Mouse (Mus musculus) heart, postnatal 14 days (tissue): Measurements from ENCODE around the gene Gm11634. TPM values are rescaled to one million over a fixed set of nuclear protein-coding genes. Genes with fewer than 3 reads are reported as not detected.
"Not testable (repeated sequence)": the region's sequence is repeated elsewhere in the genome, so short reads cannot be mapped to it uniquely, and the experiment has no call there.

Source experiments
- DNase-seq, 2 experiments: peaks; one replicate each; pipeline ENCODE4 v3.0.0; 2021 to 2022
- intact Hi-C: fragments of 180-260 bp; cut with DNase I; formaldehyde crosslinking; loops from one replicate; pipeline ENCODE4 v1.15.1; 2025
- total RNA-seq, 2 experiments: library from RNA; stranded (reverse); gene quantifications; 2 replicates each; pipeline ENCODE4 v1.2.3; 2021

Gm11634 gene
- total RNA-seq, 2 experiments from 2014 or later: not detected

- intact Hi-C loops: no loop called here
- peak in 1 of 2 experiments; percentile 14 for DNase-seq
These were observed 18.8 kb upstream of the Gm11634 start for GRCm38 (mm10) chr11:101617849-101618248.

GRCm38 (mm10) chr11:101616948-101617767, 18.1 kb upstream of the Gm11634 start:
- intact Hi-C loops: no loop called here
- DNase-seq: no peak

DNA sequence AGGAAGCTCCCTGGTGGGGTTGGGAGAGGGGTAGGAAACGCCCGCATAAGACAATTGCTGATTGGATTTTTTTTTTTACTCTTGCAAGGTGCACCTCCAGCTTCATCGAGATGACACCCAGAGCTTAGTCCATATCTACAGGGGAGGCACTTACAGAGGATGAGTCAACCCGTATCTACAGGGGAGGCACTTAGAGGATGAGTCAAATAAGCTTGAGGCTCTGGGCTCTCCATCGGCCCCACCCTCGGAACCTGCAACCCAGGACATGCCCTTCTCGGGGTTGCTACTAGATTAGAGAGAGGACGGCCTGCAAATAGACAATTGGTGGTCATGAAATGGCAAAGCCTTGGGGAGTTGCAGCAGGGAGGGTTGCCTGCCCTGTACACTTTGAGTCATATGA, 17.0 kb upstream of the Gm11634 start:
- DNase-seq: no peak
- intact Hi-C loops: no loop called here

DNA sequence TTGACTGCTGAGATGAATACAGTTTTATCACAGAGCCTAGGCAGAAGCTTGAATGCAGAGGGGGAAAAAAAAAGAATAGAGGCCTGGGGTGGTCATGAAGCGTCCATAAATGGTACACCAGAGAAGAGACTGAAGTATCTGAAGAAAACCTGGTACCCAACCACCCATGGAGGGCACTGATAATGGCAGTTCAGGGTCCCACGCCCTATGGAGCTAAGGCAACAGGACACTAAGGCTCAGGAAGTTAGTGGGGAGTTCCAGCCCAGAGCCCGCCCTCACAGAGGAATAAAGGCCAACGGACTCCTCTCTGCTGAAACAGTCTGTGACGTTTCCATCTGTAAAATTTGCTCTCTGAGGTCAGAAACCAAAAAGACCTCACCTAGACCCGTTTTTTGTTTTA, 16.3 kb upstream of the Gm11634 start:
- intact Hi-C loops: no loop called here
- DNase-seq: no peak

- DNase-seq: no peak
- intact Hi-C loops: no loop called here
These were observed 15.1 kb upstream of the Gm11634 start for GRCm38 (mm10) chr11:101614116-101614515.

GRCm38 (mm10) chr11:101613596-101613995, 14.5 kb upstream of the Gm11634 start:
- DNase-seq: no peak
- intact Hi-C loops: no loop called here

DNA sequence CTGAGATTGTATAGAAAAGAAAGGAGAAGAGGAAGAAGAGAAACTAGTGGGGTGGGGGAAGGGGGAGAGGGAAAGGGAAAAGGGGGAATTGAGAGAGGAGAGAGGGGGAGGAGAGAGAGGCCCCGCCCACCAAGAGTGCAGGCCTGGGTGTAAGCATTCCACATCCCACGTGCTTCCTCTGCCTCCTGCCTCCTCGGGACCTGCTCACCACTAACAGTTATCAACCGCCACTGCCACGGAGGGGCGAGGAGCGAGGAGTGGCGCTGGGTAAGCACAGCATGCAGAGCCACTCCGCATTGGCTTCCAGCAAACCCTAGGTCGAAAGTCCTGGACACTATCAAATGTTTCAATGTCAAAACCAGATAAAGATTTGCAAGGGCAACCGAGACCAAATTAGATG, 11.4 kb upstream of the Gm11634 start:
- intact Hi-C loops: no loop called here
- DNase-seq: no peak

DNA sequence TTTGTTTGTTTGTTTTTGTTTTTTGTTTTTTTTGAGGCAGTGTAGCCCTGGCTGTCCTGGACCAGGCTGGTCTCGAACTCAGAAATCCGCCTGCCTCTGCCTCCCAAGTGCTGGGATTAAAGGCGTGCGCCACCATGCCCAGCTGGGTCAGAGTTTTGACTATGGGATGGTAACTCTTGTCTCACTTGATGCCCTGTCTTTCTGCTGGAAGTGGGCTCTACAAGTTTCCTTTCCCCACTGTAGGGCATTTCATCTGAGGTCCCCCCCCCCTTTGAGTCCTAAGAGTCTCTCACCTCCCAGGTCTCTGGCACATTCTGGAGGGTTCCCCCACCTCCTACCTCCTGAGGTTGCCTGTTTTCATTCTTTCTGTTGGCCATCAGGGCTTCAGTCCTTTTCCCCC, 8.1 kb upstream of the Gm11634 start:
- intact Hi-C loops, DNase-seq: not testable (repeated sequence)

- peak; percentile 69 to 79 for DNase-seq
- intact Hi-C loops: not testable (repeated sequence)
These were observed 5.7 kb upstream of the Gm11634 start for GRCm38 (mm10) chr11:101604531-101605453.

GRCm38 (mm10) chr11:101604116-101604515, 5.1 kb upstream of the Gm11634 start:
- intact Hi-C loops: no loop called here
- no peak for DNase-seq

DNA sequence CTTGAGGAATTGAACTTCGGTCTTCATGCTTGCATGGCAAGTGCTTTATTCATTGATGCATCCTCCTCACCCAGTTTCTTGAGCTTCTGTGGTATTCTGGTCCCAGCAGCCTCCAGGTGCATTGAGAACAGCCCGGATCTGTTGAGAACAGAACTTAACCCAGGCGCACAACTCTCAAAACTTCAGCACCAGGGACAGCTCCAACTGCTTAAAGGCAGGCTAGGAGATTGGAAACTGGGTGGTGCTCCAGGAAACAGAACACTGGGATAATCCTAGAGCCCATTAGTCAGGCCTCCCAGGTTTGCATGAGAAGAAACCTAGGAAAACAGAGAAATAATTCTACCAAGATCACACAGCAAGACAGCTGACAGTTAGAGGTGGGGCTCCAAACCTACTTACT, 3.4 kb upstream of the Gm11634 start:
- intact Hi-C loops: no loop called here
- peak; percentile 68 to 84 for DNase-seq

GRCm38 (mm10) chr11:101589989-101590624, 8.9 kb downstream of the Gm11634 start:
- intact Hi-C loops: no loop called here

DNA sequence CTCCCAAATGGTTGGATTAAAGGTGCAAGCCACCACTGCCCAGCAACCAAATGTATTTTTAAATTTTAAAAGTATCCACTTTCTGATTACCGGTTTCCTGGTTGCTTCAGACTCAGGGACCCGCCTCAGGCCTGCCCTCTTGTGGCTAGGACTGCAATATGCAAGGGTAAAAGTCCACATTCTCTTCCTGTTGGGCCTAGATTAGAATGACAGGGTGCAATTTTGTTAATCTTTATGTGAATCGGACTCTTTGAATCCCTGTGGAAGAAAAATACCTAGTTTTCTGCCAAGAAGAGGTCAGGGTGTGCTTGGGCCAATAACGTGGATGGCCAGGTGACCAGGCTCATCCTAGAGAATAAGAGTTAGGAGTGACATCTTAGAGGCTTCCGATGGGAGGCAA, 9.6 kb downstream of the Gm11634 start:
- intact Hi-C loops: no loop called here

More at GRCm38 (mm10) chr11:101589989-101590624, 8.9 kb downstream of the Gm11634 start:
- no peak for DNase-seq

DNA sequence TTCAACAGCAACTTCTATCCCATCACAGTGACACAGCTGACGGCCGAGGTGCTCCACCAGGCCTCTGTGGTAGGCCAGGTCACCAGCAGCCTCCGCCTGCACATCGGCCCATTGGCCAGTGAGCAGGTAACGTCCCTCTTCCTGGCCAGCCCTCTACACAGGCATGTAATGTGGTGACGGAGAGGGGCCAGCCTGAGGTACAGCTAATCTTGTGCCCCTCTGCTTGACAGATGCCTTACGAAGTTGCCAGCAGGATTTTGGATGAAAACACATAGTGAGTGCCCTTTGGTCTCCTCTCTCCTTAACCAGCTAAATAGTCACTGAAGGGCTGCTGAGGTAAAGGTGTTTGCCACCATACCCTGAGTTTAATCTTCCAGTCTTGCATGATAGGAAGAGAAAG, 10.2 kb downstream of the Gm11634 start:
- intact Hi-C loops: no loop called here
- no peak for DNase-seq

More for the DNA sequence above, 9.6 kb downstream of the Gm11634 start:
- peak; percentile 54 to 71 for DNase-seq

DNA sequence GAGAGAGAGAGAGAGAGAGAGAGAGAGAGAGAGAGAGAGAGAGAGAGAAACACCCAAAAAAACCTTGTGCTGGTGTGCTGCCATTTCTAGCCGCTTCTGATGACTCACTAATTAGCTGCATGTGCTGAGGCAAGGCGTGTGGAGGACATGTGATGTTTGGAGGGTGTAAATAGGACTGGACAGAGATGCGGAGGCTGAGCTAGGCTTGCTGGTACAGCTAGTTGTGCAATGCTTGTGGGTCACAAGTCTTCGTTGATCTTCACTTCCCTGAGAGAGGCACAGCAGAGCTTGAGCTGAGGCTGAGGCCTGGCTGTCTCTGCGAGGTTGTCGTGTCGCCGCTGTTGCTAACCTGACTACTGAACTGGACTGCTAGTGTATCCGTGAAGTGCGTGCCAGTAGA, 11.4 kb downstream of the Gm11634 start:
- intact Hi-C loops: no loop called here
- DNase-seq: no peak

DNA sequence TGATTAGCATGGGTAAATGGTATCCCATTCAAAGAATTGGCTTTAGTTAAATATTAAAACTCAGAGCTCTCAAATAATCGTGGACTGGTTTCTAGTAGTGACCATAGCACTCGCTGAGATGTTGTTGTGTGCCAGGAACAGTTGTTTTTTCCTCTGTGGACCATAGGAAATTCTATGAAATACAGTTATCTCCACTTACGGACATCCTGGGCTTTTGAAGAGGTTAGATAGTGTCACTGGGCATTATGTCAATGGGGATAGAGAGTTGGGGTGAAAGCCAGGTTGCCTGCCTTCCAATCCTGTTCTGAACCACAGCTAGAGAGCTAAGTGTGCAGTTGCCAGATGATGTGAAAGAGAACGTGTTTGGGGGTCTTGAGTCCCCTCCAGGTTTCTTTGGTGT, 13.3 kb downstream of the Gm11634 start:
- no peak for DNase-seq

GRCm38 (mm10) chr11:101585031-101585430, 14.0 kb downstream of the Gm11634 start:
- DNase-seq, intact Hi-C loops: not testable (repeated sequence)

More for the DNA sequence above, 13.3 kb downstream of the Gm11634 start:
- intact Hi-C loops: no loop called here

GRCm38 (mm10) chr11:101583205-101583604, 15.9 kb downstream of the Gm11634 start:
- DNase-seq: no peak
- intact Hi-C loops: no loop called here

DNA sequence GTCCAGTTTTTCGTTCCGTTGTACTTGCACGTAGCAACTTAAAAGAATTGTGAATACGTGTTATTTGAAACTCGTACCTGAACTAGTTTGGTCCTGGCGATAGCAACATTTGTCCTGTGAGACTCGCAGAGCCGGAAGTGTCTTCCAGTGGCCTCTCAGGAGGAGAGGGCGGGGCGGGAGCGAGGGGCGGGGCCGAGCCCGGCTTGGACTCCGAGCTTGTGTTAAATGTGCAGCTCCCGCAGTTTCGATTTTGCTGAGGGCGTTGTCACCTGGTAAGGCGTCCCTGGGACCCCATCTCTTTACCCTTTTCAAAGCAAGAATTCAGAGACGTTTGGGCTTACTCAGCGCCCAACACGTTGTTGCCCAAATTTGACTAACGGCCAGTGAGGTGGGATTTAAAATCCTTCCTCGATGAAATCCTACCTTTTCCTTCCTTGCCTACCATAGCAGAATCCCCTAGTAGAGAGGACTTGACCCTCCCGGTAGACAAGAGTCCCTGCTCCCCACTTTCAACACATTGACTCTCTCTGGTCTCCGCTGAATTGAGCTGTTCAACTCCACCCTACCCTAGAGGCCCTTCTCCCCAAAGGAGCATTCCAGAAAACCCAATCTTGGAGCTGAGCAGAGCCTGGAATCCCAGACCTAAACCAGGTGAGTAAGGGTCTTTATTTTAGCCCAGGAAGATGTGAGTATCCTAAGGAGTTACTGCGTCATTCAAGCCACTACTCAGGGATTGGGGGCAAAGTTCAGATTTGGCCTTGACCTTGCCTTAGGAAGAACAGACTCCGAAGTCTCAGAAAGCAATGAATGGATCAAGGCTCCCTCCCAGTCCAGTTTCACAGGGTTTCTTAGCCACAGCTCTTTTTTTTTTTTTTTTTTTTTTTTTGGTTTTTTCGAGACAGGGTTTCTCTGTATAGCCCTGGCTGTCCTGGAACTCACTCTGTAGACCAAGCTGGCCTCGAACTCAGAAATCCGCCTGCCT, 16.7 kb downstream of the Gm11634 start, which contains the start of gene Tmem106a:
Tmem106a (plus strand) TSS at position 189 of the 982 bp plus-strand sequence.
- intact Hi-C loops: no loop called here
- DNase-seq: peak; percentile 66 to 69
